Mouse (Mus musculus) hindlimb bud, embryonic 11.5 days (tissue): ENCODE measurements around the gene Rgs9.
A peak's percentile ranks its signal among the peaks of the same experiment; 100 is the strongest.
"Not testable (repeated sequence)": the region's sequence is repeated elsewhere in the genome, so short reads cannot be mapped to it uniquely, and the experiment has no call there.

Experiments
- DNase-seq: peaks from one replicate; pipeline ENCODE4 v3.0.0-alpha.2; 2012; ENCODE audit warnings: low read depth, low spot score; ENCODE audit errors: extremely low spot score

Gene Rgs9

DNA sequence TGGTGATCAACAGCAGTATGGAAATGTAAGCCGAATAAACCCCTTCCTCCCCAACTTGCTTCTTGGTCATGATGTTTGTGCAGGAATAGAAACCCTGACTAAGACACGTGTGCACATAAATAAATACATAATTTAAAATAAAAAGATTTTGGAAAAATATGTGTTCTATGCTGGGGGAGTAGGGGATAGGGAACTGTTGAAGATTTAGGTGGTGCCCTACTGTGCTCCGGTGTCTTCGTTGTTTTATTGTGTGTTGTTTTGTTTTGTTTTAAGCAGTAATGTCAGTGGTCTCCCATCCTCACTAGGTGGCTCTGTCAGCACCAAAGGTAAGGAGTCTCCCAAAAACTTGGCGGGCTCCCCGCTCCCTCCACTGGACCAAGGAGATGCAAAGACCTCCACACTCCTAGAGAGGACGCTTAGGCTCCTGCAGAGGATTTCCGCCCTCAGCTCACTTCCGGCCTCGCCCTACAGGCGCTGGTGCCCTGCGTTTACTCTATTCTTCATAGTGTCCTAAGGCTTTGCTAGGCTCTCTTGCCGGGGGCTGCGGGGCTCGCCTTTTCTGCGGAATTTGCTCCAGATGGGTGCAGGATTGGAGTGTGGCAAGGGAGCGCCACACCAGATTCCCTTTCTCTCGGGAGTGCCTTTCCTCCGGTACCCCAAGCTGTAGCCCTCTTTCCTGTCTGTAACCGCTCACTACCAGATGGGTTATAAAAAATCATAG is 14.1 kb upstream of the Rgs9 start:
- no peak for DNase-seq

DNA sequence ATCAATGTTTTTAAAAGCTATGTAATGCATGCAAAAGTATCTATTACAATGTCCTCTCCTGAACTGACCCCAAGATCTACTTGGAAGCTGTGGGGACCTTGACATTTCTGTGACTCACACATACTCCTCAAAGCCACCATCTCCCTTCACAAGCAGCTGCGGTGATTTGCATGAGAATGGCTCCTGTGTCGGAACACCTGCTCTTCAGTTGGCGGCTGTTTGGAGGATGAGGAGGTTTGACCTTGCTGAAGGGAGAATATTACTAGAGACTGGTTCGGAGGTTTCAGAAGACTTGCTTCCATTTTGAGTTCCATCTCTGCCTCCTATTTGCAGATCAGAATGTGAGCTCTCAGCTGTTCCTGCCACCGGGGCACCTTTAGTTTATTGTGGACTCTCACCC is 7.8 kb upstream of the Rgs9 start:
- DNase-seq: no peak

DNA sequence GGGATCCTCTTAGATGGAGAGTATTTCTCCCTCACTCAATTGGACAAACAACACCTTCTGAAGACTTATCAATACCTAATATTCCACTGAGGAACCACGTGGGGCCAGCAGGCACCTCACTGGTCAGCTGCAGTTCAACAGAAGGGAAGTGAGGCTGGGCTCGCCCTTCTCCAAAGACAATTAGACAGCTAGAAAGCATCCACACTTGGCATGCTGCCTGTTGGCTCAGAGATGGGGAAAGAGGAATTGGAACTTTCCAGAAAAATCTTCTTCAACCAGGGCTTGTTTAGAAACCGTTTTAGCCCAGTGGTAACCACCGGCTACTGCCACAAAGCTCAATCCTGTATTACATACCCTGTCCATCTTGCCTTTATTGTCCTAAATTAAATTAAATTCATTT is 4.4 kb upstream of the Rgs9 start:
- no peak for DNase-seq

- DNase-seq: no peak
These were observed 898 bp downstream of the Rgs9 start for GRCm38 (mm10) chr11:109297031-109297430.

GRCm38 (mm10) chr11:109292056-109292455 is 5.9 kb downstream of the Rgs9 start:
- no peak for DNase-seq

- not testable (repeated sequence) for DNase-seq
These were observed 8.6 kb downstream of the Rgs9 start for GRCm38 (mm10) chr11:109289378-109289777.

GRCm38 (mm10) chr11:109284811-109285210 is 13.1 kb downstream of the Rgs9 start:
- no peak for DNase-seq

- DNase-seq: no peak
These were observed 19.7 kb downstream of the Rgs9 start for GRCm38 (mm10) chr11:109278186-109278585.

DNA sequence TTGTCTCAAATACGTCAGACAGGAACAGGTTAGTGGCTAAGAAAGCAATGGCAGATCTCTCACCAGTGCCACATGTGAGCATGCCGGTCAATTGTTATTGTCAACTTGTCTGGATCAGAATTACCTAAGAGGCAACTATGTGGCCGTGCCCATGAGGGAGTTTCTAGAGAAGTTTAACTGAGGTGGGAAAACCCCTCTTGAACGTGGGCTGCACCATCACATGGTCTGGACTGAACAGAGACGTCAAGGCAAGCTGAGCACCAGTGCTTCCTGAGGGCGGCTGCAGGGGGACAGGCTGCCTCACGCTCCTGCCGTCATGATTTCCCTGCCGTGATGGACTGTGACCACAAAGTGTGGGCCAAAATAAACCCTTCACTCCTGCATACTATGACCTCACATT is 26.5 kb downstream of the Rgs9 start:
- no peak for DNase-seq

GRCm38 (mm10) chr11:109270366-109270765 is 27.6 kb downstream of the Rgs9 start:
- DNase-seq: no peak

- peak; percentile 83 for DNase-seq
These were observed 28.1 kb downstream of the Rgs9 start for GRCm38 (mm10) chr11:109269662-109270341.

- DNase-seq: no peak
These were observed 28.7 kb downstream of the Rgs9 start for GRCm38 (mm10) chr11:109269283-109269661.

DNA sequence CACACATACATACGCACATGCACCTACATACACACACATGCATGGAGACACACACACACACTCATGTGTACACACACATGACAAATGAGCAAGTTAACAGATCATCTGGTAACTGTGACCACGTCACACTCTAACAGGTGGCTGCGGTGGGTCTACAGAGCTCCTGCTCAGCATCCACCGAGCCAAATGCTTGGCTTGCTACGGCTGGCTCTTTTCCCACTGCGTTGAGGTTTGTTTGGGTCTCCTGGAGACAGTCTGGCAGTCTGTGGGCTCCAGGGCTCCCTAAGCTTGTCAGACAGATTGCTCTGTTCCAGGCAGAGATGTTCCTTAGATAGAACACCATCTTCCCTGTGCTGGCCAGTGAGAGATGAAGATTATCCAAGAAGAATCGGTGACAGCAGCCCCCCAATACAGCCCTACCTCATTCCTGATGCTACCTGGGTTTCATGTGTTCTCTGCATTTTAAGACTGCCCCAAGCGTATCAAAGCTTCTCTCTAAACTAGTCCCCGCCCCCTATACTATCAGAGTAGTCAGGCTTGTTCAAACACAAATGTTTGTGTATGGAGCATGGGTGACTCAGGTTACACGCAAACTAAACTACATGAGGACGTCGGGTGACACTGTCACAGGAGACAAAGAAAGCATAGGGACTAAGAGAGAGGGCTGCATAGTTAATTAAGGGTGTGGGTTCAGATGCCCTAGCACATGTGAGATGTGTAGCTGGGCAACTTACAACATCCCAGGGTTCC is 31.6 kb downstream of the Rgs9 start:
- no peak for DNase-seq

- DNase-seq: no peak
These were observed 33.7 kb downstream of the Rgs9 start for GRCm38 (mm10) chr11:109264159-109264768.

- no peak for DNase-seq
These were observed 37.4 kb downstream of the Rgs9 start for GRCm38 (mm10) chr11:109260561-109260960.

DNA sequence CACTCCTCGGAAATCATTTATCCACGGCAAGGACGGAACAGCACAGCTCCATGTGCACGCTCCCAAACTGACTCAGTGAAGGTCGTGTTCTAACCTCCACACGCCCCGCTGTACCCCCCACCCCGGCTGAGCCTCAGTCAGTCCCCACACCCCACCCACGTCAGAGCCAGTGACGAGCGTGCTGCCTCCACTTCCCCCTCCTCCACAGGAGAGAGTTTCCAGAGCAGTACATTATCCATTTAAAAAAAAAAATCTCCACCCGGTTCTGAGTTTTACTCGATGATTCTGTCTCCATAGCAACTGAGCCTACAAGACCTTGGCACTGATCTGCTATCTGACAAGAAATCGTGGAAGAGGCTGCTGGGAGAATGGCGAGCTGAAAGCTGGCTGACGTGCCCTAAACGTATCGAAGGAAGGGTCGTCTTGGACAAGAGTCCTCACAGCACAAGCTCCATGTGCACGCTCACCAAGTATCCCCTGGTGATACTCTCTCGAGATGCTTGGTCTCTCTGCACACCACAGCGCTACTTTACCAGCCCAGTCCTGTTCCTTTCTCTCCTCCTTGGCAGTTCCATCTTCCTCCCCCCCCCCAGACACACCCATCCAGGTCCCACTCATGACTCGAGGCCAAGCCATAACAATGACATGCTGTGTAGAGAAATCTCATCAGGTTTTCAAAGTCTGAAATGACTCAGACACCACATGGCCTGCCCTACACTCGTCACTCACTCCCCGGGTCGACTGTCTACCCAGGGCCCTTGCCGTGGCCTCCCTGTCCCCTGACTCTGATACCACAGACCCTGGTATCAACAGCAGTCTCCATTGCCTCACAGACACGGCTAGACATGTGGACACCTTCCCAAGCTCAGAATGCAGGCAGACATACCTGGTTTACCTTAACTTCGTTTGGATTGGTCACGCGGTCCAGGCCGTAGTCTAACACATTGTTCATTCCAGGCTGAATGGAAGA is 38.7 kb downstream of the Rgs9 start:
- no peak for DNase-seq

DNA sequence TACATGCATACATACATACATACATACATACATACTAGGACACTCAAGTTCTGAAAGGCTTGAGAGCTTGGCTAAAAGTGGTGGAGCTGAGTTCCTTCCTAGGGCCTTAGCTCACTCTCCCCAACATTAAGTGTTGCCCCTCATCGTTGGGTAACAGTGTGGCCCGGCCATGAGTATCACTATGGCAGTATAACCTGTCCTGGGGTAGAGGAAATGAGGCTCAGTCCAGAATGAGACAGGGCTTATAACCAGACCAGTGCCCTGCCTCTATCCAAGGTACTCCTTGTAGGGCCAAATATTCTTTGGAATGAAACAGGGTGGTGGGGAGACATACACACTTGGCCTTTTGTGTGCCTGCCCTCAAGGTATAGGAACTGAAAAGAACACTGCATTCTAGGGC is 40.1 kb downstream of the Rgs9 start:
- DNase-seq: no peak

DNA sequence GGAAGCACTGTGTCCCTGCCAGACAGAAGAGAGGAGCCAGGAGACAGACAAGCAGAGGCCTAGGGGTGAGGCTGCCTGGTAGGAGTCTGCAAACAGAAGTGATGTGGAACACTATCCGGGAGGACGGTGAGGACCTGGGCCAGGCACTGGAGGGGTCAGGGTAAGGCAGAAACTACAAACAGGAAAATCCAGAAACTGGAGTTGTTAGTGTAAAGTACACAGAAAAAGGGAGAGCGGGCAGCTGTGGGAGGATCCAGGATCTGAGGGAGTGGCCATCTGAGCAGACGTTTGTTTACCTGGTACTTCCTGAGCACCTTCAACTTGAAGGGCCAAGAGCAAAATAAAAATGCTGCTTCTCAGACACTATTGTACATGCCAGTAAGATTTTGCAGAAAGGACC is 42.9 kb downstream of the Rgs9 start:
- DNase-seq: no peak

DNA sequence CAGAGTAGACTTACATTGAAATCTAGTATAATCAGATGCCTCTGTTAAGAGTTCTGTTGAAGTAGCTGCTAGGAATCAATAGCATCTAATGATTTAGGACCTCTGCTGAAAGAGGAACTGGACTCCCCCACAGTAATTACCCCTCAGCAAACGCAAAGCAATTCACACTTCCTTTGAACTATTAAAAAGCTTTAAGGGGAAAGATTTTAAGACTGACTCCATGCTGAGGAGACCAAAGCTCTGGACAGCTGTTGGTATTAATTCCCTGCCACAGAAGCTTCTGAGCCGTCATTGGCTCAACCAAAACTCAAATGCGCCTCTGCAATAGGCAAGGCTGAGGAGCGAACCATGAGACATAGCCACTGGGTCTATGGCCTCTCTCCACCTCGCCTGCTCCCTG is 45.4 kb downstream of the Rgs9 start:
- DNase-seq: peak; percentile 54

DNA sequence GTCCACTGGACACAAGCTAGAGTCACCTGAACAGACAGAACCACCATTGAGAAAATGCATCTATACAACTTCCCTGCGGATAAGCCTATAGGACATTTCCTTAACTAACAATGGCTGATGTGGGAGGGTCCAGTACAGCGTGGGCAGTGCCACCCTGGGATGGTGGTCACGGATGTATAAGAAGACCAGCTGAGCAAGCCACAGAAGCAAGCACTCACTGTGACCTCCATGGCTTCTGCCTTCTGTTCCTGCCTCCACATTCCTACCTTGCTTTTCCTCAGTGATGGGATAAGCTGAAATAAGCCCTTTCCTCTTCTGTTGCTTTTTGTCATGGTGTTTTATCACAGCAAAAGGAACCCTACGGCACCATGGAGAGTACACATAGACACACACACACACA is 47.4 kb downstream of the Rgs9 start:
- DNase-seq: no peak
